Mouse (Mus musculus): ENCODE measurements around the gene Slc6a2. TPM values are rescaled to one million over a fixed set of nuclear protein-coding genes. Genes with fewer than 3 reads are reported as not detected.
A peak's percentile ranks its signal among the peaks of the same experiment; 100 is the strongest.

Slc6a2 gene
- polyA plus RNA-seq, 1 experiment from 2014 or later = 0.07 TPM

- Histone ChIP-seq H3K27ac (replicated peaks) (no peak overlapping the region), H3K4me1 (replicated peaks; ENCODE audit: control insufficient read depth, insufficient read depth) (no peaks in the 10 kb centered on the region), H3K4me2 (replicated peaks; ENCODE audit: low read depth) (no peak overlapping the region), H3K27me3 (ENCODE audit: control insufficient read depth, insufficient read depth, low read length) (no peaks in the 10 kb centered on the region), H3K9me3 (ENCODE audit: control insufficient read depth, low read length) (no peaks in the 10 kb centered on the region), H3K9ac (ENCODE audit: low read length) (no peak overlapping the region), H3K36me3 (ENCODE audit: control insufficient read depth, insufficient read depth, low read length) (no peaks in the 10 kb centered on the region), H3K4me3 (ENCODE audit: low read depth, low read length) (no peak overlapping the region)
- DNase-seq (ENCODE audit: low spot score) (peak; percentile 32), ATAC-seq (ENCODE audit: low FRiP score, low TSS enrichment) (no peak)
- WGBS = 38% methylated on average over 2 of the region's 2 CpGs
- TF ChIP-seq CTCF (IDR thresholded peaks at IDR 0.05; ENCODE audit: low read depth) (peak; percentile 89), EP300 (optimal IDR thresholded peaks at IDR 0.05) (no peak)
These were observed 38.7 kb downstream of the Slc6a2 start for GRCm38 (mm10) chr8:92998600-92998999.

- H3K9me3 ChIP-seq (ENCODE audit: control insufficient read depth, low read length) = no peaks in the 10 kb centered on the region
- no peak overlapping the region for H3K4me2 ChIP-seq (replicated peaks; ENCODE audit: low read depth)
- no peak overlapping the region for H3K27ac ChIP-seq (replicated peaks)
- DNase-seq (ENCODE audit: low spot score) = peak; percentile 46
- H3K4me3 ChIP-seq (ENCODE audit: low read depth, low read length) = no peak overlapping the region
- H3K36me3 ChIP-seq (ENCODE audit: control insufficient read depth, insufficient read depth, low read length) = no peaks in the 10 kb centered on the region
- no peak overlapping the region for H3K9ac ChIP-seq (ENCODE audit: low read length)
- H3K4me1 ChIP-seq (replicated peaks; ENCODE audit: control insufficient read depth, insufficient read depth) = no peaks in the 10 kb centered on the region
- H3K27me3 ChIP-seq (ENCODE audit: control insufficient read depth, insufficient read depth, low read length) = no peaks in the 10 kb centered on the region
- TF ChIP-seq EP300 (optimal IDR thresholded peaks at IDR 0.05) (no peak), CTCF (IDR thresholded peaks at IDR 0.05; ENCODE audit: low read depth) (peak; percentile 83)
- 23% methylated on average over 5 of the region's 5 CpGs for WGBS
- ATAC-seq (ENCODE audit: low FRiP score, low TSS enrichment) = no peak
These were observed 50.4 kb downstream of the Slc6a2 start for GRCm38 (mm10) chr8:93010286-93010685.

GRCm38 (mm10) chr8:93011439-93011838 lies 51.6 kb downstream of the Slc6a2 start:
- ATAC-seq (ENCODE audit: low FRiP score, low TSS enrichment) = peak; percentile 71; the same call in 1 of the 2 replicates
- Histone ChIP-seq H3K4me1 (replicated peaks; ENCODE audit: control insufficient read depth, insufficient read depth) (no peaks in the 10 kb centered on the region), H3K9me3 (ENCODE audit: control insufficient read depth, low read length) (no peaks in the 10 kb centered on the region), H3K36me3 (ENCODE audit: control insufficient read depth, insufficient read depth, low read length) (no peaks in the 10 kb centered on the region), H3K27ac (replicated peaks) (no peak overlapping the region), H3K9ac (ENCODE audit: low read length) (no peak overlapping the region), H3K27me3 (ENCODE audit: control insufficient read depth, insufficient read depth, low read length) (no peaks in the 10 kb centered on the region), H3K4me2 (replicated peaks; ENCODE audit: low read depth) (no peak overlapping the region), H3K4me3 (ENCODE audit: low read depth, low read length) (no peak overlapping the region)
- TF ChIP-seq EP300 (optimal IDR thresholded peaks at IDR 0.05) = no peak
- TF ChIP-seq CTCF (IDR thresholded peaks at IDR 0.05; ENCODE audit: low read depth) = peak; percentile 97
- DNase-seq (ENCODE audit: low spot score) = peak; percentile 87
- WGBS = 8% methylated on average over 9 of the region's 9 CpGs

- TF ChIP-seq EP300 (optimal IDR thresholded peaks at IDR 0.05) (no peak), CTCF (IDR thresholded peaks at IDR 0.05; ENCODE audit: low read depth) (peak; percentile 47)
- Histone ChIP-seq H3K9me3 (ENCODE audit: control insufficient read depth, low read length) (no peaks in the 10 kb centered on the region), H3K36me3 (ENCODE audit: control insufficient read depth, insufficient read depth, low read length) (no peaks in the 10 kb centered on the region), H3K4me1 (replicated peaks; ENCODE audit: control insufficient read depth, insufficient read depth) (no peaks in the 10 kb centered on the region), H3K27ac (replicated peaks) (no peak overlapping the region), H3K9ac (ENCODE audit: low read length) (no peak overlapping the region), H3K4me3 (ENCODE audit: low read depth, low read length) (no peak overlapping the region), H3K27me3 (ENCODE audit: control insufficient read depth, insufficient read depth, low read length) (no peaks in the 10 kb centered on the region), H3K4me2 (replicated peaks; ENCODE audit: low read depth) (no peak overlapping the region)
- 75% methylated on average over 6 of the region's 6 CpGs for WGBS
- ATAC-seq (ENCODE audit: low FRiP score, low TSS enrichment) (no peak), DNase-seq (ENCODE audit: low spot score) (no peak)
These were observed 52.3 kb downstream of the Slc6a2 start for GRCm38 (mm10) chr8:93012226-93012625.

- no peak for ATAC-seq (ENCODE audit: low FRiP score, low TSS enrichment)
- no peaks in the 10 kb centered on the region for H3K9me3 ChIP-seq (ENCODE audit: control insufficient read depth, low read length)
- H3K4me2 ChIP-seq (replicated peaks; ENCODE audit: low read depth) = no peak overlapping the region
- no peaks in the 10 kb centered on the region for H3K36me3 ChIP-seq (ENCODE audit: control insufficient read depth, insufficient read depth, low read length)
- DNase-seq (ENCODE audit: low spot score) = no peak
- WGBS = 34% methylated on average over 4 of the region's 4 CpGs
- no peaks in the 10 kb centered on the region for H3K27me3 ChIP-seq (ENCODE audit: control insufficient read depth, insufficient read depth, low read length)
- no peak overlapping the region for H3K4me3 ChIP-seq (ENCODE audit: low read depth, low read length)
- H3K27ac ChIP-seq (replicated peaks) = no peak overlapping the region
- H3K4me1 ChIP-seq (replicated peaks; ENCODE audit: control insufficient read depth, insufficient read depth) = no peaks in the 10 kb centered on the region
- TF ChIP-seq CTCF (IDR thresholded peaks at IDR 0.05; ENCODE audit: low read depth) (no peak), EP300 (optimal IDR thresholded peaks at IDR 0.05) (no peak)
- no peak overlapping the region for H3K9ac ChIP-seq (ENCODE audit: low read length)
These were observed 54.4 kb downstream of the Slc6a2 start for GRCm38 (mm10) chr8:93014300-93014699.

GRCm38 (mm10) chr8:93021738-93022137 lies 61.9 kb downstream of the Slc6a2 start:
- H3K4me3 ChIP-seq (ENCODE audit: low read depth, low read length) = no peak overlapping the region
- H3K4me2 ChIP-seq (replicated peaks; ENCODE audit: low read depth) = no peak overlapping the region
- TF ChIP-seq EP300 (optimal IDR thresholded peaks at IDR 0.05) (no peak), CTCF (IDR thresholded peaks at IDR 0.05; ENCODE audit: low read depth) (peak; percentile 44)
- H3K27ac ChIP-seq (replicated peaks) = no peak overlapping the region
- 64% methylated on average over 5 of the region's 5 CpGs for WGBS
- H3K36me3 ChIP-seq (ENCODE audit: control insufficient read depth, insufficient read depth, low read length) = no peaks in the 10 kb centered on the region
- ATAC-seq (ENCODE audit: low FRiP score, low TSS enrichment) = no peak
- no peak overlapping the region for H3K9ac ChIP-seq (ENCODE audit: low read length)
- H3K9me3 ChIP-seq (ENCODE audit: control insufficient read depth, low read length) = no peaks in the 10 kb centered on the region
- no peaks in the 10 kb centered on the region for H3K4me1 ChIP-seq (replicated peaks; ENCODE audit: control insufficient read depth, insufficient read depth)
- no peaks in the 10 kb centered on the region for H3K27me3 ChIP-seq (ENCODE audit: control insufficient read depth, insufficient read depth, low read length)
- DNase-seq (ENCODE audit: low spot score) = no peak

All from stomach, postnatal 0 days (tissue).